Mouse (Mus musculus) A20 (cell line): ENCODE measurements at regions not wholly inside any gene's neighbourhood (a gene's known extent, or its start where the extent isn't known, plus 50 kb on each side); places are given as distances from the start of the nearest gene placed in this dataset.

Experiments
- DNase-seq: peaks from one replicate; pipeline ENCODE4 v3.0.0-alpha.2; 2011; ENCODE audit warnings: low read depth, low spot score

DNA sequence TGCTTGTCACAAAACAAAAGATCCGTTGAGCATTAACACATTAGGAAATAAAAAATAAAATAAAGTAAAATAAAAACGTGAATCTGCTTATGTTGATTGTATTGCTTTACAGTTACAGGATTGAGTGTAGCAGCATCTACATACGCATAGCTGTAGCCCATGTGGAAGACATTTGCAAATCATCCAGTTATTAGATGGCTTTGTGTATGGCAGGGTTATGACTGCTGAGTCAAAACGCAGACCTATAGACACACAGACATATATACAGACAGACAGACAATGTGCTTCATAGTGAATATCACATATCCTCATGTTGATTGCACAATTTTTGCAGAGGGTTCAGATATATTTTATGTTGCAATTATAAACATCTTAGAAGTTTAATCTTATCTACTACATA, 64.5 kb downstream of the Gm11146 start:
- no peak for DNase-seq

DNA sequence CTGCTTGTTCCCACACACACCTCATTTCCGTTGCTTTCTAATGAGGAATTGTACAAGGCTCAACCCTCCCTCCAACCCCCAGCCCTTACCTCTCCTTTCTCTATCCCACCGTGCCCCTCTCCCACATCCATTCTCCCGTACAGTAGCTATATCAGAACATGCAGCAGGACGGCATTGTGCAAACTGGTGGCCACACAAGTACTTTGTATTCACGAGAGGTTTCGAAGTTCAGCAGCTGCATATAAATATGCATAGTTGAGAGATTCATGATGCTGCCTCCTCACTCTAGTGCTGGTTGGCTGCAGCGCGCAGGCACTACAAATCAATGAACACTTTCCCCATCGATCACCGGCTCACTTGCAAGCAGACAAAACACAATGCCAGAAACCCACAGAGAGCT, 65.1 kb downstream of the Gm11146 start:
- DNase-seq: no peak

DNA sequence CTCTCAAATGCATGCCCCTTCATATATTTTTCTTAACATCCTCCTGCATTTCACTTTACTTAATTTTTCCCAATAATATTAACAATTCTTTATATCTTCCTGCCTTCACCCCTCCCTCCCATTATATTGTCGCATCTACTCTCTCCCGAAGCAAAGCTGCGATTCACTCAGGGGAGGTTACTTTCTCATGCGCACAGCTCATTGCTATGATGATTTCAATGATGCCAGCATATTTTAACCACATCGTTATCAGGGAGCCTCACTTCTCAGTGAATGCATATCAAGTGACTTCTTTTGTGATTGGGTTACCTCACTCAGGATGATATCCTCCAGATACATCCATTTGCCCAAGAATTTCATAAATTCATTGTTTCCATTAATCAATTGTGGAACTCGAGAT, 65.6 kb downstream of the Gm11146 start:
- no peak for DNase-seq

DNA sequence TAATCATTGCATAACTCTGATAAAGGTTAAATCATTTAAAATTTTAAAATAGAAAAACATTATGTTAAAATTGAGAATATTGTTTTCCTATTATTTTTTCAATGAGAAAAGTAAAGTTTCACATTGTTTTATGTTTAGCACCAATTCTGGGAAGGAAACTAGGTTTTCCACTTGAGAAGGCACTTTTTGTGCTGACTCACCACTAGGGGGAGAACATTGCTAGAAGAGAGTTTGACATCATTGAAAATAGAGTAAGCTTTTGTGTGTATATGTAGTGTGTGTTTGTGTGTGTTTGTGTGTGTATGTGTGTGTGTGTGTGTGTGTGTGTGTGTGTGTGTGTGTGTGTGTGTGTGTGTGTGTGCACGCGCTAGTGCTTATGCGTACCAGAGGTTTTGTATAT, 66.9 kb downstream of the Gm11146 start:
- peak; percentile 6 for DNase-seq

DNA sequence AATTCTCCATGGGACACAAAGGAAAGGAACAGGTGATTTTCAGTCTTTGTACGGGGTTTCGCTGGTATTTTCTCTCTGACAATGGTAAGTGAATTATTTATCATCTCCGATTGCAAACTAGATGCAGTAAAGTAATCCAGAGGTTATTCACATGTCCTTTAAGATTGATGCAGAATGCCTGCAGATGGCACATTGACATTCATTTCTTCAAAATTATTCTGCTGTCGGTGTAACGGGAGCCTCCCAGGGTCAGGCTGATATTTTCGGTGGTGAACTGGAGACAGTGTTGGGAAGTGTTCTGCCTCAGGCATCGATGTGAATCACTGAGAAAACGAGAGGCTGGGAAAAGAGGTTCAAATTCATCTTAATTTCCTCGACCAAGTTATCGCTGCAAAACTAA, 70.3 kb downstream of the Gm11146 start:
- no peak for DNase-seq

DNA sequence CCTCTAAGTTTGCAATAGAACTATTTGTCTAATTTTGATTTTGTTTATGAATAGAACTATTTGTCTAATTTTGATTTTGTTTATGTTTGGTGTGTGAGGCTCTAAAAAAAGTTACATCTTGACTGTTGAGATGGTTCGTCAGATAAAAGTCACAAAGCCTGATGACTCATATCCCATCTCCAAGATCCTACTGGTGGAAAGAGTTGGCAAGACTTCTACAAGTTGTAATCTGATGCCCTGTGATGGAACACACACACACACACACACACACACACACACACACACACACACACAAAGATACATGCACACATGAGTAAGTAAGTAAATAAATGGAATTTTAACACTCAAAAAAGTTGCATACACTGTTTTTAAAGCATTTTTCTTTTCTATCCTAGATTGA, 73.9 kb downstream of the Gm11146 start:
- no peak for DNase-seq

DNA sequence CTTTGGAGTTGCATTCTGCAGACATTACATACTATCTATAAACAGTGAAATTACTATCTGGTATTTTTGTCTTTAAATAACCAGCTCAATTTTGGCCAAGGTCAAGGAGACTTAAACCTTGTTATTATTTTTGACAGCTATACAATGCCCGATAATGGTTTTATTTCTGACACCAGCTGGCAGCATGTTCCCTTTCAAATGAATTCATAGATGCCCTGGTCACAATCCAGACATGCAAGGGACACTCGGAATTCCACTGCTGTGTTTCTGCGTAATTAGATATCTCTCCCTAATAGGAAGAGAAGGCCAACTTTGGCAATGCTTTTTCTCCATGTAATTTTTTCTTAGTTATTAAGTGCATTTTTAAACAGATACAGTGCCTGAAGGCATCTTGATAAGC, 87.3 kb downstream of the Gm11146 start:
- no peak for DNase-seq

DNA sequence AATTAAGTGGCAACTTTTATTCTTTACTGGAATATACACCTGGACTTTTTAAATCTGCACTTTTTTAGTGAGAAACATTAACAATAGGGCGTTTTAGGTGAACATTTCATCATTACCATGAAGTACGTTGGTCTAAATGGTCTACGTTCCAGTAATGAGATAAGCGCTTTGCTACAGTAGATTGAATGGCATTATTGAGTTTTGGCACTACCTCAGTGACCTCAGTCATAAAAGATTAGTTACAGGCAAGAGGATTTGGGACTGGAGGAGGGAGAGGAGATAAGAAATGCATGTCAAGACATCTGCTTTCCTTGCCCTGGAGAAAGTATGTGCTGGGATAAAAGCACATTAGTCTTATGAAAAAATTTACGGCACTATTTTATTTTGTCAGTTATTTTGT, 98.3 kb downstream of the Gm11146 start:
- DNase-seq: no peak

DNA sequence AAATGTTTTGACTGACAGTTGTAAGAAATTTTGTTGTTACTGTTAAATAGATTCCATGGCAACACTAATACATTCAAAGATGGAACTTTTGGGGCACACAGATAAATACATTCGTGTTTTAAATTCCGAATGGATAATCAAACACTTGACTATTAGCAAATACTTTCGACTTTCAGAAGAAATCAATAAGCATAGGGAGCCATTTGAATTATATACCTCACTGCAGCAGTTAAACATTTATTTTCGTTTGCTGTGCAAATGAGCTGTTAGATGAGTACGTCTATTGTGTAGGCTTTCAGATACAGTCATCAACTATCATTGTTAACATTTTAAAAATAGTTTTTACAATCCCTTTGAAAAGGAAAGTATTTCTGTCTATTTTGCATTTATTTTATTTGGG, 99.0 kb downstream of the Gm11146 start:
- DNase-seq: no peak

DNA sequence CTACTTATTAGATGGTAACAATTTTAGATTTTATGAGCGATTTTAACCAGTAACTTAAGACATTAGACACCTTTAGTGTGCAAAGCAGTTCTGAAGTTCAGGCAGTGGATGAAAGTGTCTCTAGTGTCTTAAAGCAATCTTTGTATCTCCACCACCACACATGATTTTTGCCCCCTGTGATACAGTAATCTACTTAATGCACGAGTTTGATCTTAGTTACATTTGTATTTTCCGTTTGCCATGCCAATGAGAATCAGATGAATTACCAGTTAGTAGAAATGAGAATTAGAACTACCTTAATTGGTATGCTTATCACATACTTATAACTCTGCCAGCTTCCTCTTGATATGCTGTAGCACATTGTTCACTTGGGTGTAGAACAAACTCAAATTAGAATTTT, 99.9 kb downstream of the Gm11146 start:
- no peak for DNase-seq

DNA sequence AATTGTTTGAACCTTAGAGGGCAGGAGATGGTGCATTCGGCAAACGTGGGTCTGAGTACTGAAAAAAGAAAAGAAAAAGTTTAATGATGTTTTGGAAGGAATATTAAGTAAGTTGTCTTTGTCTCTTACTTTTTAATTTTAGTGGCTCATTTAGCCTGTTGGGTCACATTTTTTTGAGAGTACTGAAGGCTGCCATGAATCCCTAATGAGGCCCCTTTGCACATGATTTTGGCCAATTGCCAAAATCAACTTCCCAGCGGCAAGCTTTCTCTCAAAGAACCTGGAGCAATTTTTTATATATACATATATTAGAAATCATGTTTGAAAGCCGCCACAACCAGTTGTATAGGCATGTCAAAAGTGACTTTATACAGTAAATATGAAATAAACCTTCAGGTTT, 100.9 kb downstream of the Gm11146 start:
- no peak for DNase-seq

DNA sequence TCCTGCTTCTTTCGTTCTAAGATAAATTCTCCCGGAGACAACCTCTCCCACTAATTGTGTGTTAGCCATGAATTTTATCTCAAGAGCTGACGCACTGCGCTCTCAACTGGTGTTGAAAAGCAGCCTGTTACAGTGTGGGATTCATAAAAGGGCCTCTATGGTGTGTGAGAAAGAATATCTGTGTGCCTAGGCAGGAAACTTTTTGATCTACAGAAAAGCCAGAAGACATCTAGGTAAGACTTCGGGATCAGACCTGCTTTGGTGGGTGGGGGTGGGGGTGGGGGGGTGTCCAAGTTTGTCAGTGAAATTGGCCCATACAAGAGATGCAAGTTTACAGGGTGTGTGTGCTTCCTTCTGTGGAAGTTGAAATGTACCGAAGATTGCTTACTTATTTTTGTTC, 101.5 kb downstream of the Gm11146 start:
- no peak for DNase-seq

DNA sequence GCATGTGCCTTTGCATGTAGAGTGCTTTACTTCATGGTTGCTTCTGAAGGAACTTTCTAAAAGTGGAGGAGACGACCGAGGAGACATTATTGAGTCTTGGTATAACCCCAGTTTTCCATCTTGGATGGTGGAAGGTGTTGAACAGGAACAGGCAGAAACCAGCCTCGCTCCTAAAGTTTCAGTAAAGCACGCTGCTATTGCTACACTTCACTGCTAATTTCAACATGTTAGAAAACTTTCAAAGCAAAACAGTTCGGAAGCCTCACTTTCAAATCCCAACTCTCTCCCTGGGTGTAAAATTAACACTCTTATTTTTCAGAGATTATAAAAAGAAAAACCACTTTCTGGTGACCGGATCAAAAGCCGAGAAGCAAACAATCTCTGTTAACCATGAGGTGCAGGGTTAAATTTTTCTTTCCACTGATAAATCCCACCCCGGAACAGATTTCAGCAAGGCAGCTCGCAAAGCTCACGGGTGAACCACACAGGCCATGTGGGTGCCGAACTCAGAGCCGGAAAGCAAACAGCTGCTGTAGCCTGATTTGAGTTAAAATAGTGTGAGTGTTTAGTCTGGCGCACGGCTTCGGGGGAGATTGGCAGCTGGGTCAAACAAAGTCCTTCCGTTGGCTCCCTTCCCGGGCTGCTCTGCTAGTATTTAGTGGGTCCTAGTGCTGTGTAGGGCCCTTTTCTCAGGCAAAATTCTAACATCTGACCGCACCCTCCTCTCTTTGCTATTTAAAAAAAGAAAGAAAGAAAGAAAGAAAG, 102.2 kb downstream of the Gm11146 start:
- no peak for DNase-seq

DNA sequence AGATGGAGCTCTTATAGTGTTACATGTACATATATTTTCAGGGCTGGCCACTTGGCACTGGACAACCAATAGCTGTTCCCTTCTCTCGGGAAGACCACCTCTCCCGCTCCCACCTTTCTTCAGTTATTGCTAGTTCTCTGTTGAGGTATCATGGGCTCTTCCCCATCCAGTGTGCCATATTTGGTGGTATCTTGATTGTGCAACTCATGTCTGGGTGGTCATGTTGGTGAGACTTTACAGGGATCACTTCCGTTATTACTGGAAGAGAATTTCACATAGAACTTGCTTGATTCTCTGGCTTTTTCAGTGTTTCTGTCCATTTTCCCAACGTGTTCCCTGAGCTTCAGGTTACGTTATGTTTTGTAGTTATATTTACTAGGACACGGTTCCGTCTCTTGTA, 106.6 kb downstream of the Gm11146 start:
- no peak for DNase-seq

DNA sequence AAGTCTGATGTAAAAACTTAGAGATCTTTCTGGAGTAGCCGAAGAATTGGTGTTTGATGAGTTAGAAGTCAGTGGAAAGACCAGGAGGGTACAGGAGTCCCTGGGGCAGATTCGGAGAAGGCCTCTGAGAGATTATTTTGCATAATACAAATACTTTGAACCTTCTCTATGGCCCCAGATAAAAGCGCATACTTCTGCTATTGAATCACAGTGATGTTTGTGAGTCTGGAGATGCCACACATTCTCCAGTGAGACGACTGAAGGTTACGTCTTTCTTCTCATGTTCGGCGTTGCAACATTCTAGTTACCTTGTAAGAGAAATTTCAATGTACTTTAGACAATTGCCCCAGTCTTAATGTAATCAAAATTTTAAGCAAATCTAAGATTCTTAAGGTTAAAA, 107.9 kb downstream of the Gm11146 start:
- DNase-seq: no peak

DNA sequence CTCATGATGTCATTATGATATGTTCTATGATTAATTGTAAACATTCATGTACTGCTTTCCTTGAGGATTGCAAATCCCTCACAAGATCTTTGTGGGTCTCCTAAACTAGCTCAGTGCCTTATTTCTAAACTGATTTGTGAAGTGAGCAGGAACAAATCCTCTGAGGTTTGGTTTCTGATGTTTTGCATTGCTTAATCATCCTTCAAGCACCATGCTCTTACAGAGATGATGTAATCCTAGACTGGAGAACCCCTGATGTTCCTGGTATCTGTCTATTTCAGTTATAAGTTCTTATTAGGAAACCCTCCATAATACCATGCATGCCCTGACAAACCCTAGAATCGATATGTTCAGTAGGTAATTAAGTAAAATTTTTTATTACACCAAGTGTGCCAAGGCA, 113.7 kb downstream of the Gm11146 start:
- no peak for DNase-seq

DNA sequence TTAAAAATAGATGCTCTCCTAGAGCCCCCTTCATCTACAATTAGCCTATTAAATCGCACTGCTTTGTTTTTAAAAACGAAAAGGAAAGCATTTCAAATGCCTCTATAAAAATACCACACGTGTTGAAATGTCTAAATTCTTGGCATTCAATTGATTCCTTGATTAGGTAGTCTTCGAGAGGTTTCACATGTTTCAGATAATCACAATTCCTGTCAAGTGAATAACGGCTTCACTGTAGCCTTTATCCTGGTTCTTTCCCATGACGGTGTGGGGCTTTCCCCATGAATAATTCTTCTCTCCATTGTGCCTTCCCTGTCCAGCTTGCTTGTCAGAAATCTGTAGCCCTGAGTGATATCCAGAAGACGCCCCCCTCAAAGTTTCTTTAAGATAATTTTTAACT, 122.1 kb downstream of the Gm11146 start:
- no peak for DNase-seq

DNA sequence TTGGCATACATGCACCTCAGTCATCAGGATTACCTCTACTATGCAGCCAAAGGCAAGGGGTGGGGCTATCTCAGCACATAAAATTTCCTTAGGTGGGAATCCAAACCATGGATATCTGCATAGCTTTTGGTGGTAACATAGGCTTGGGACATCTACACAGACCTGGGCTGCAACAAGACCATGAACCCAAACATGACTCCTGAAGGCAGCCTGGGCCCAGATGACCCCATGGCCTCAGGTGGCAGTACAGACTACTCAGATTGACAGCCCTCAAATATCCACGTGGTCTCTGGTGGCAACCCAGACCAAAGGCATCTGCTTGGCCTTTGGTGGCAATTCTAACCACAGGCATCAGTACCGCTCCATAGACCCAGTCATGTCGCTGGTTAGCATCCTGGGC, 130.0 kb downstream of the Gm11146 start:
- no peak for DNase-seq

DNA sequence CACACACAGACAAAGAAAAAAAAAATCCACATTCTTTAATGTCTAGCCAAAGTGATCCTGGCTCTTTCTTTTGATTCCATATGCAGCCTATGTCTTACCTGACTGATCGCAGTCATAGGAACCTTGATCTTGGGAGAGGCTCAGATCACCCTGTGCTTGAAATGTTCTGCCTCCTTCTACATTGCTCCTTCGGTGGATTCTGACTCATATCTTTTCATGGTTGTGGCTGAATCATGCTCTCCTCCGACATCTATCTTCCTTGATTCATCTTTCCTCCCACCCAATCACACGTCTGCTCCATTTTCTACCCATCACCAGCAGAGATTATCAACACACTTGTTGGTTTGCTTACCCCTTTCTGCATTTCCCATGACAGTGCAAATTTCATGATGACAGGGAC, 132.0 kb downstream of the Gm11146 start:
- DNase-seq: no peak

DNA sequence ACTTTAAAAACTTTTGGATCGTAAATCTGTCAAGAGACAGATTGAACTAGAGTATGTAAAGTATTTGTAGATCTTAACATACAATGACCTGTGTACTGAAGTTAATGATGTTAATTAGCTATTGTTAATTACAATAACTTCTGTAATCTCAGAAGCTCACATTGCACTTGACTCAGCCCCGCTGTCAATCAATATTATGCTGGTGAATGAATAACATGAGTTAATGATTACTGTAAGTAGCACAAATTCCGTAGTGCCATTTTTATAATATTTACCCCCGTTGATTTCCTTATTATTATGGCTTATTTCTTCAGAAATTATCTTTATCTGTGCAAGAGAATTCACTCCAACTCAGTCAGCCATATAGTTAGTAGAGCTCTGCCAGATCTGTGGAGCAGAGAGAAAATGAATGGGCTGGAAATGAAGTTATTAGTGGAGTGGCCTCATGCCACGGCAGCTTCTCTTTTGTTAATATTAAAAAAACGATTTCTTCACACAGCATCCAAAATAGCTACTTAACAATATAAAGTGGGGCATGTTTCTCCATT, 132.5 kb downstream of the Gm11146 start:
- DNase-seq: no peak

DNA sequence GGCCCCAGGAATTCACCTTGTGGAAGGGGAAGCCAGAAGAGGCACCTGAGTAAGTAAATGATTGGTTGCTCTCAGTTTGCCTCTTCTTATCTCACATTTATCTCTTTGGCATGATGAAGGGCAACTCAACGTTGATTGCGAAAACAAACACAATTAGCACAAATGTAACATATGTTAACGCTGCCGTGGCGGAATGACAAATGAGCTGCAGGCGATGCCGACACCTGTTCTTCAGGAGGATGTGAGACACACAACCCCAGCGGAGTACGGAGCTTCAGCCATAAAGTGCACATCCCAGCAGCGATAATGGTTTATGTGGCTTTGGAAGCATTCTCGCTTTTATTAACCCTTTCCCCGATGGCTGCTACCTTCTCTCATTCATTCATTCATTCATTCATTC, 134.7 kb downstream of the Gm11146 start:
- no peak for DNase-seq

DNA sequence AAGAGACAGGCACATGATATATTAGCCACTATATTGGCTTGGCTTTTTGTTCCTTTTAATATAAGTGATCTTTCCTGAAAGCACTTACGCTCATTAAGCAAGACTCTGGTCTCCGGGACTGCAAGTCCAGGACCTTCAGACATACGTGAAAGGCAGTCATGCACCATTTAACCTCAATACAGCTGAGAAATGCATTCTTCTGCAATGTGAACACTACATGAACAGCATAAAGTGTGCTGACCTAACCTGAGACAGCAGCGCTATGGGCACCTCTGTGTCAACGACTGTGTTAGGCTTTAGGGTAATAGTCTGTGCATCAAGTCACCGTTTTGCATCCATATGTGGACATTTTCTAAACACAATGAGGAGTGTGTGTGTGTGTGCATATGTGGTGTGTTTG, 137.3 kb downstream of the Gm11146 start:
- DNase-seq: no peak

DNA sequence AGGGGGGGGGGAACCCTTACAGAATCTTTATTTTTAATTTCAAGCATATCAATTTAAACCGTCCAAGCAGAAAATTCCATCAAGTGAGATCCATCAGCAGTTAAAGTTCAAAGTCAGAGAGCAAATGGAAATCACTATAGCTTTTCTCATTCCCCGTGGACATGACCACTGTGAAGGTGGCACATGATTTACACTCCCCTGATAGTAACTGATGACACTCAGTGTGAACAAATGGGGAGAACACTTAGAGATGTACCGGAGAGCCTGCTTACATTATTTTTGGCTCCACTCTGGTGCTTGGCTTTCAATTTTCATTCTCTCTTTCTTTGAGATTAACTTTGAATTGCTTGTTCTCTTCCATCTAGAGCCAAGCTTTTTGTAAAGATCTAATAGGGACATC, 140.0 kb downstream of the Gm11146 start:
- no peak for DNase-seq

DNA sequence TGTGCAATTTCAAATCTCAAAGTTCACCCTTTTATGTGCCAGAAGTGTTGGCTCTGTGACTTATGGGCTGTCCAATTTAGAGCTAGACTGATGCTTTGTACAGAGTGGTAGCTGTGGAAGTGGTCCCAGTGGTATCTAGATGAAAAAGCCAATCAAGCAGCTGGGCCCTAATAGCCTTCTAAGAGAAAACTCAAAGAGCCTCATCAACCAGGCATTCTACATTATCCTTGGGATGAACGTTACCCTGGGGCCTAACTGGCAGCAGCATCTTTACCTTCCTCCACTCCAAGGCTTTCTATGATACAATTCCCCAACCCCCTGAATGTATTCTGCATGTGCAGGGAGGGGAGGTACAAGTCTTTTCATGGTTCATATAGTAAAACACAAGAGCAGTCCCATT, 140.4 kb downstream of the Gm11146 start:
- DNase-seq: no peak
